Mouse (Mus musculus) gonadal fat pad, adult 2 months (tissue): ENCODE measurements around the gene Myo10. TPM values are rescaled to one million over a fixed set of nuclear protein-coding genes. Genes with fewer than 3 reads are reported as not detected.

Source experiments
- DNase-seq: peaks from one replicate; pipeline ENCODE4 v3.0.0-alpha.2; 2012; ENCODE audit warnings: low read depth
- polyA plus RNA-seq: library from polyadenylated mRNA; depleted of rRNA; stranded (reverse); fragments of >200 nt; gene quantifications from 2 replicates; pipeline ENCODE4 v1.2.3, GENCODE M21; 2012

The Myo10 gene
- polyA plus RNA-seq, 1 experiment = 31.1 TPM

GRCm38 (mm10) chr15:25611178-25611577 lies 11.1 kb upstream of the Myo10 start:
- no peak for DNase-seq

- no peak for DNase-seq
These were observed 1.8 kb upstream of the Myo10 start for GRCm38 (mm10) chr15:25620560-25620959.

GRCm38 (mm10) chr15:25621351-25622199 lies 750 bp upstream of the Myo10 start:
- no peak for DNase-seq

DNA sequence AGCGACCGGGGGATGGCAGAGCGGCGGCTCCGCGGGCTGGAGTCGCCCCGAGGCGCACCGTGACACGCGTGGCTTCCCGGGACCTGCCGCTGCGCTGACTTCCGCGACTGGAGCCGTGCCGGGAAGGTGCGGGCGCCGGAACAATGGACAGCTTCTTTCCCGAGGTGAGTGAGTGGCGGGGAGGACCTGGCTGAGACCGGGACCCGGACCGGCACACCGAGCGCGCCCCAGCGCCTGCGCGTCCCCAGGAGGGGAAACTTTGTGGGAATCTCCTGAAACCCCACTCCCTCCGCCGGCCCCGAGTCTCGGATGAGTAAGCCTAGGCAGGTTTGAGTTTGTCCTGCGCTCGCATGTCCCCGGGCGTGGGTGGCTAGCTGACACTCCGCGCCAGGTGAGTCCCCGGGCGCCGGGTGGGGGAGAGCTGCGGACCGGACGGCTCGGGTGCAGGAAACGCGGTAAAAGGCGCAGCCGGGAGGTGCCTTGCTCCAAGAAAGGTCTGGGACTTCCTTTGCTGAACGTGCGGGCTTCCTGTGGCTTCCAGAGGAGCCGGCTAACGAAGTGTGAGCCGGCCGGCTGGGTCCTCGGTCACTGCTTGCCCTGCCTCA lies 644 bp downstream of the Myo10 start:
- no peak for DNase-seq

GRCm38 (mm10) chr15:25623556-25624180 lies 1.3 kb downstream of the Myo10 start:
- DNase-seq = no peak

DNA sequence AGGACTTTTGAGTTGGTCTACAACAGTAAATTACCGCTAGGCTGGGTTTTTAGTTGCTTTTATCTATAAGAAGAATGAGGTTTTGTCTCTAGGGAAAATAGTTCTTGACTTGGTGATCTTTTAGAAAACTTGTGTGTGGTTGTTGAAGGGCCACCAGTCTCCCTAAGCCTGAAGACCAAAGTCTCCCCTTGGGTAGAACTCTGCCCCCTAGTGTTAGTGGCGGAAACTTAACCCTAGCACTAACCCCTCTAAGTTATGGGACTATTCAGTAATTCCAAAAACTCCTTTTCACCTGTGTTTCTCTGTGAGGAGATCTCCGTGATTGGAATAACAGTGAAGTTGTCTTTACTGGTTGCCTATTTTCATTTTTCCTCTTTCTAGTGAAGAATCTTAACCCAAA lies 1.9 kb downstream of the Myo10 start:
- DNase-seq = no peak

DNA sequence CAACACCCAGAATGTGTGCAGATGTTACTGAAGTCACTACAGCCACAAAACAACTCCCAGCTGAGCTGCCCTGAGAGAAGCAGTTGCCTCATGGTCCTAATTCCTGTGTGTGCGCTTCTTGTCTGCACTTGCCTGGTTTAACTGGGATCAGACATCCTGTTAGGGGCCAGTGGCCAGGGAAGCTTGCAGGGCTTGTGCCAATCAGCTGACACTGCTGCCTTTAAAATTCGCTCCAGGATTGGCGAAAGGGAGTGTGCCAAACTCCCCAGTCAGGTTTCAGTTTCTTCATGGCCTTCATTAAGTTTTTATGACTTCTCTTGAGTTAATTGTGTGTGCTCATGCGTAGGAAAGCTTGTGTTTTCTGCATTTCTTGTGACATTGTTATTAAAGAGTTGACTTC lies 3.1 kb downstream of the Myo10 start:
- no peak for DNase-seq

DNA sequence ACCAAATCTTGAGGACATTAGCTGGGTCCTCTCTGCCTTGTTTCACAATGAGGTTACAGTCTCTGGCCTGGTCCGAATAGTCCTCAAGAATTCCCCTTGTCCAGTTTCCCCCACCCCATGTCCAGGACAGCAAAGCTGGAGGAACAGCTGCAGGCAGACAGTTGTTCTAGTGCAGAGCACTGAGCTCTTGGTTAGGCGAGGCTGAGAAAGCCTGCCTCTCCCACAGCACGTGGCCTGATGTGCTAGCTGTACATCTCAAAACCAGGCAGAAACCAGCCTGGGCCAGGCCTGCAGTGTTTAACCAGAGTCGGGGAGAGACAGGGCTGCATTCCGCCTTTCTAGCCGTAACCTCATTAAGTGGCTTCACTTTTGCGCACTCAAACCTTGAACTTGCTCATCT lies 4.7 kb downstream of the Myo10 start:
- DNase-seq = no peak

- no peak for DNase-seq
These were observed 5.9 kb downstream of the Myo10 start for GRCm38 (mm10) chr15:25628251-25628650.

- DNase-seq = no peak
These were observed 8.4 kb downstream of the Myo10 start for GRCm38 (mm10) chr15:25630716-25631115.

DNA sequence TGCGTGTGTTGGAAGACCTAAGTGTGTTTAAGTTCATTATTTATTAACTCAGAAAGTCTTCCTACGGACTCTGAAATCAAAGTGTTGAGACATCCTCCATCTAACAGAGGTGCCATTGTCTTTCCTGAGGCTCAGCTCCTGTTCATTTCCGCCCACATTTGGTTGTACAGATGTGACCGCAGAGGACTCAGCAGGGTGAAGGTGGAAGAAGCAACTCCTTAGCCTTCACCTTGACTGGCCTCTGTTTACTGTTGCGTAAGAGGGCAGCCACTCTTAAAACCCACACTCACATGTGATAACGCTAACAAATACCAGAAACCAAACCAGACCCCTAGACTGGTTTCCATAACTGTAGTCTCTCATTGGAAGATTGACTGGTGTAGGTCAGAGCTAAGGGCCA lies 9.0 kb downstream of the Myo10 start:
- no peak for DNase-seq

DNA sequence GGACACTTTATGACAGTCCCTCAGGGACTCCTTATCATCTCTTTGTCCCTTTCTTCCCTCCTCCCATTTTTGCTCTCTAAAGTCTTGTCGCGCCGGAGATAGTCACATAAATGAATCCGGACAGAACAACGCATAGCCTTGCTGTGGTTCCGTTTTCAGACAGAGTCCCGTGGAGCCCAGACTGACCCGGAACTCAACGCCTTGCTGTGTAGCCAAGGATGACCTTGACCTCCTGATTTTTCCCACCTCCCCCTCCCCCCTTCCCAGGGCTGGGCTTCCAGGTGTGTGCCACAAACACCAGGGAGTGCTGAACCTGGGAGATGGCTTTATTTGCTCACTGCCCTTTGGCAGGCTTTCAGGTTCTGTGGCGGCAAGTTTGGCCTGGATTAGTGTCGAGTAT lies 10.6 kb downstream of the Myo10 start:
- DNase-seq = no peak

DNA sequence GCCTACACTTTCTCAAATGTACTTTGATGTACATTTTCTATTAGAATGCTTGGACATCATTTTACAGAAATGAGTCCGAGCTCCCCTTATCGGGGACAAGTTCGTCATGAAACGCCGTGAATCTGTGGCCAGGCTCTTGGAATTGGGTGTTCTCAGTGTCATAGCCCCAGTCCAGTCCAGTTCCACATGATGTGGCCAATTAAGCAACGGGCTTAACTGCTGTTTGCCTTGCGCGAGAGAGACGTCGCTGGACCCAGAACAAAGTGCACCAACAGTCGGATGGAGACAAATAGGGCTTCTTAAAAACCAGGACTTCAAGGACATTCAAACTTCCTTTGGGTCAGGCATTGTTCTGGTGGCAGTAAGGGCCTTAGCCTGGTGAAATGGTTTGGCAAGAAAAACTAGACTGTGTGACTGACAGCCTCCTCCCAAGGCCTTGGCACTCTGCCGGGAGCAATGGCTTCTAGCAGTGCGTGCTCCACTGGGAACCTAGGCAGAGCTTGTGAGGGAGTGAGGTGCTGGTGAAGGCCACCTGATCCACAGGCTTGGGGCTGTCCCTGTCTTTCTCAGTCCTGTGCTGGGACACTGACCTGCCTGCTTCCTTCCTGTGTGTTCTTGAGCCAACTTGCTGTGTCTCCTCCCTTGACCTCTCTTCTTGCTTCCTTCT lies 11.5 kb downstream of the Myo10 start:
- DNase-seq = no peak

- DNase-seq = no peak
These were observed 15.4 kb downstream of the Myo10 start for GRCm38 (mm10) chr15:25637727-25638126.

DNA sequence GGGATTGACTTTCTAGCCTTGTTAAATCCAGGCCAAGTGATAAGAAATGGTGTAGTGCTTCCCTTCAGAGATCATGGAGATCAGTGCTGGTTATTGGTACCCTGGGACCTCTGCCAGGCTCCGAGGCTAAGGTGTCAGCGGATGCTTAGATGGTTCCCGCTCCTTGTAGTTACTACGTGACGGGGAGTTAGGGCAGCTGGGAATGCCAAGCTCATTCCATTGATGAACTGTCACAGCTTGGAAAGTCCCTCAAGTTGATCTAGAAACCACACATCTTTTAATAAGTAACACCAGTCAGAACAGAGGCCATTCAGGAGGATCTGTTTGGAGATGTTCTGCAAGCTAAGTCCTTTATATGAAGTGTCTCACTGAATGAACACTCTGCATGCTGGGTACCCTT lies 16.9 kb downstream of the Myo10 start:
- no peak for DNase-seq

- no peak for DNase-seq
These were observed 18.8 kb downstream of the Myo10 start for GRCm38 (mm10) chr15:25640840-25641752.

DNA sequence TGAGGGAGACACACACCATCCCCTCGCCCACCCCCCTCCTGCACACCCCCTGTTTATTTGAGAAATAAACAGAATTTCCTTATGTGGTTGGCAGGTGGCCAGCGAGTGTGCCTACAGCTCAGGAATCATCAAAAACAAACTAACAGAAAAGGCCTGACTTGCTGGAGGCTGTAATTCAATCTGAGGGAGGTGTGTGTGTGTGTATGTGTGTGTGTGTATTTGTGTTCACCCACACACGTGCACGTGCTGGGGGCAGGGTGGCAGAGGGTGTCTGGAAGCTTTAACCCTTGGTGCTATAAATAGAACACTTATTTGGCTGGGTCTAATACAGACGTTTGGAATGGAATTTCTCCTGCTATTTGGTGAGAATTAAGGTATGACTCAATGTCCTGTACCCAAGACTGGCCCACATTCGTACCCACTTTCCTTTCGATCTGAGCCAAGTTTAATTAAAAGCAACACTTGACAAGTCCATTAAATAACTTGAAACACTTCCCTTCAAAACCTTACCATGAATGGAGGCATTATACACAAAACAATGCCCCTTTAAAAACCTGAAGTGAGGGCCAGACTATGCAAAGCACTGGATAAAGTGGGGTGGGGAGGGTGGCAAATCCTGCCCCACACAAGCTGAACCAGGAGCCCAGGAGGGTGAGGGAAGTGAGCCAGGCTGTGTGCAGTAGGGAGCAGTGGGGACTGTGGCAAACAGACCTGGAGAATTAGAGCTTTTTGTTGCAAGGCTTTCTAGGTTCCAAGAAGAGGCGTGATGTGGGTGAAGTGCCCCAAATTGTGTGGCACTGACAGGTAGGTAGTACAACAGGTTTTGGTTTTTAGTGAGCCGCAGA lies 20.1 kb downstream of the Myo10 start:
- no peak for DNase-seq

- no peak for DNase-seq
These were observed 23.5 kb downstream of the Myo10 start for GRCm38 (mm10) chr15:25645862-25646261.

DNA sequence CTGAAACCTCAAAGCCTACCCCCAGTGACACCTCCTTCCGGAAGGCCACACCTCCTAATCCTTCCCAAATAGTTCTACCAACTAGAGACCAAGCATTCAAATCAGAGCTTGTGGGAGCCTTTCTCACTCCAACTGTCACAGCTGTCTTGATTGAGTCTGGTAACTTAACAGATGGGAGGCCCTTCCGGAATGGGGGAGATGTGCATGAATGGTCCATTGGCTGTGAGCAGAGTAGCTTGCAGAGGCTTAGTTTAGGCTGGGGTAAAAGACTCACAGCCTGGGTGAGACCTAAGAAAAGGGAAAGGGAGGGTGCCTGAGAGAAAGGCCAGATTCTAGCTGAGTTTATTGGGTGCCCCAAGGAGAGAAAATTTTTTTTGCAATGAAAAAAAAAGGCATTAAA lies 26.0 kb downstream of the Myo10 start:
- no peak for DNase-seq

DNA sequence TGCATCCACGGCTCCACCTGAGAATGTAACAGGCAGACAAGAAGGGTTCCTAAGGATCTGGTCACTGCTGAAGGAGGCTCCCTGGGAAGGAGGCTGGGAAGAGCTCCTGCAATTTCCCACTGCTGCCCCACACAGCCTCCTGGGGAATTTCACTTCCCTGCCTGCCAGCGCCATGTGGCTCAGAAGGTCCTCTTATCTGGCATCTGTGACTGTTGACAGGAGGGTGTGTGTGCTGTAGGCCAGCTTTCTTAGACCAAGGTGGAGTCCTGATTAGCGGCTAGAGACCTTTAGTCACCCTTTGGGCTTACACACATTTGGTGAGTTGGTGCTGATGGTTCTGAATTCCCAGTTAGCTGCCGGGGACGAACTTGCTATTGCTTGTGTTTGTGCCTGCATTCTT lies 28.0 kb downstream of the Myo10 start:
- no peak for DNase-seq
